Mouse (Mus musculus) kidney, adult 18-20 months (tissue): ENCODE data around the gene Entpd8.
A peak's percentile ranks its signal among the peaks of the same experiment; 100 is the strongest.

Experiments used
- DNase-seq: peaks from one replicate; pipeline ENCODE4 v3.0.0; 2021

Gene Entpd8

DNA sequence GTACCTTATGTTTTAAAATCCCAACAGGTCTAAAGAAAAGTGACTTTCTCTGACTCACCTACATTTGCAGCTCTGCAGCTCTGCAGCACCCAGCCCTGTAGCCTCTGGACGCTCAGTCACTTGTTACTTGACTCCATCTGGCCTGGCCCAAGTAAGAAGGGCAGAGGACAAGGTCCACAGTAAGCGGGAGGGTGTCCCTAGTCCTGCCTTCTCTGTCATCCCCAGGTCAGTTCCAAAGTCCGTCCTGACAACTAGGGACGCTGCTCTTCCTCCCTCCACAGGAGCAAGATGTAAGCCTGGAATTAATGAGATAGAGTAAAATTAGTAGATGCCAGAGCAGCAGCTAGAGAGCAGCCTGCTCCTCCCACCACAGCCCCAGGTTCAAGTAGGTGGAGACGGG, at the start of gene Entpd8:
TSS of gene Entpd8 (plus strand) at position 229 of the 400 bp plus-strand sequence.
- DNase-seq: peak; percentile 67

DNA sequence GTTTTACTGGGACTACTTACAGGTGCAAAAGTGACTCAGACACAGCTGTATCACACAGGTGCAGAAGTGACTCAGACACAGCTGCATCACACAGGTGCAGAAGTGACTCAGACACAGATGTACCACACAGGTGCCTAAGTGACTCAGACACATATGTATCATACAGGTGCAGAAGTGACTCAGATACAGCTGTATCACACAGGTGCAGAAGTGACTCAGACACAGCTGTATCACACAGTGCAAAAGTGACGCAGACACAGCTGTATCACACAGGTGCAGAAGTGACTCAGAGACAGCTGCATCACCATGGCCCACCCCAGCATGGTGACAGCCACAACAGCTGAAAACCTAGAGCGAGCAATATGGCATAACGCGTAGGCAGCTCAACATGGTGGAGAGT, 45.1 kb upstream of the Entpd8 start:
- no peak for DNase-seq

DNA sequence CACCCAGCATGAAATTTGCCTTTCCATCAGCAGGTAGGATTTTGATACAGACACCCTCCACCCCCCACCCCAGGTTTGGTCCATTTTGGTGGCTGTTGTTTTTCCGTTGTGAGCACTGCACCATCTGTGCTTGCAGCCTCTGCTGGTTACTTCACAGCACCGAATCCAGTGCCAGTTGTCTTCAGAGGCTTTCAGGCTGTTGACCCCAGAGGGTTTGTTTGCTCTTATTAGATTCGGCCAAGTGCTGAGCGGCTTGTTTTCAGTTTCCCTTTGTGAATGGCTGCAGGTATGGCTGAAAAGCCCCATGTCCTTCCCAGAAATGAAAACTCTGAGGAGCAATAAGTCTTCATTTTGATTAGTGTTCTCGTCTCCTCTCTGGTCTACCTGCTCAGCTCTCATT, 40.0 kb upstream of the Entpd8 start:
- DNase-seq: no peak

DNA sequence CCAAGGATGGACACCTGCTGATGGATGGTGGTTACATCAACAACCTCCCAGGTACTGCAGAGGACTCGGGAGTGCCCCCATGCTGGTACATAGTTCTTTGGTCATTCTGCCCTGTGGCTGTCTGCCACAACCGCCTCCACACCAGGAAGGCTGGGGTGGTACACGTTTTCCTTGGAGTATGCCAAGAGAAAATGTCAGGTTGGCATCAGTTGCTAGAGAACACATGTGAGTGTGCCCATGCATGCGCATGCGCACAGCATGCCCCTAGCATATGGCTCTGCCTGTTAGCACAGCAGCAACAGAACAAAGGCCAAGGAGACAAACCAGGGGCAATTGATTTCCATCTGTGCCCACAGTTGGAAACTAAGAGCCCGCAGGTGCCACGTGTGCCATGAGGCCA, 29.2 kb upstream of the Entpd8 start:
- no peak for DNase-seq

DNA sequence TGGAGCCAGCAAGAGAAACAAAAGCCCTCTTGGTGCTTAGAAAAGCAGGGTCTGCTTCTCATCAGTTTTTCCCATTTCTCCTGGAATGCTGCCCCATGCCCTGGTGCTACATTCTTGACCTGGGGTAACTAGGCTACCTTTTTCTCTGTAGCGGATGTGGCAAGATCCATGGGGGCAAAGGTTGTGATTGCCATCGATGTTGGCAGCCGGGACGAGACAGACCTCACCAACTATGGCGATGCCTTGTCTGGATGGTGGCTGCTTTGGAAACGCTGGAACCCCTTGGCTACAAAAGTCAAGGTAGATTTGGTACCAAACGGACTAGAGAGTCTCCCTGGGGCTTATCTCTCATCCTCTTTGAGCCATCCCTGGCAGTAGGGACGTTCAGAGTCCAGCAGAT, 28.7 kb upstream of the Entpd8 start:
- peak; percentile 21 for DNase-seq

DNA sequence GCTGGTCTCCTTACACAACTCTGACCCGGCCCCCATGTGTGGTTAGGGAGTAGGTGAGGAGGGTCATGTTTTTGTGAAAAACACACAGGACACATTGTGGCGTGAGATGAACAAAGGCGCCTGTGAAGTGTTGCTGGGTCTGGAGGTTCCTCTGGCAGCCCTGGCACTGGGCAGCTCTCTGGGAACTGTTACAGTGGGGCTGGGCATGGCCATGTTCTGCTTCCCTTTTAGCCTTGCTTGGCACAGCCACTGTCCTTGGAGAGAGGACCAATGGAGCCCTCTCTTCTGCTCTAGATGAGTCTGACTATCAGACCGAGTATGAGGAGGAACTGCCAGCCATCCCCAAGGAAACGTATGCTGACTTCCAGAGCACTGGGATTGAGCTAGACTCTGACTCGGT, 27.0 kb upstream of the Entpd8 start:
- DNase-seq: no peak

DNA sequence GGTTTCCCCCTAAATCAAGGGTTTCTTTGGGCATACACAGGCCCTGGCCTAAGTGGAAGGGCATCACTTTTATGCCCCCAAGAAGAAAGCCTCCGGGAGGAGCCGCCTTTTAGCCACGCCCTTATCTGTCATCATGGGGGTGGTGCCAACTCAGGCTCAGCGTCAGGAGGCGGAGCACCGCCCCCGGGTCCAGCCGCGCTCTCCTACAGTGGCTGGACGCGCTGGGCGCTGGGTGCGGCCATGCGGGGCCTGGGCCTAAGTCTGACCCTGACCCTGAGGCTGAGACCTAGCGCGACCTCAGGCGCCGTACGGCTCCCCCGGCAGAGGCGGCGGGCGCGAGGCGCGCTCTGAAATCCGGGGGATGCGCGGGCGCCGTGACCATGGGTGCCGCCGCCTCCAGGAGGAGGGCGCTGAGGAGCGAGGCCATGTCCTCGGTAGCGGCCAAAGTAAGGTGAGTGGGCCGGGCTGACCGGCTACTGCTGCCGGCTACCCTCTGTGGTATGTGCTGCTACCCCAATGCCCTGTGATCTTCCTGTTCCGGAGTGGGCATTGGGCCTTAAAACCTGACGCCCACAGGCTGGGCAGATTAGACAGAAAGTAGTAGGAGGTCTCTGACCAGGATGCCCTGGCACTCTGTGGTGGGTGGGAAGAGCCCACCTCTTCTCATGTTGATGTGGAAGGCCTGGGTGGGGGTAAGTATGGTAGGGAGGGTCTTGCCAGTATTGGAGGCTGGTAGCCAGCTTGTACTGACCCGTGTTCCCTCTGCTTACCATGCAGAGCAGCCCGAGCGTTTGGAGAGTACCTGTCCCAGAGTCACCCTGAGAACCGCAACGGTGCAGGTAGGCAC, 25.7 kb upstream of the Entpd8 start, which contains the start of gene Nsmf:
TSS of gene Nsmf (plus strand) at position 135 of the 847 bp plus-strand sequence.
- DNase-seq: peak; percentile 90

DNA sequence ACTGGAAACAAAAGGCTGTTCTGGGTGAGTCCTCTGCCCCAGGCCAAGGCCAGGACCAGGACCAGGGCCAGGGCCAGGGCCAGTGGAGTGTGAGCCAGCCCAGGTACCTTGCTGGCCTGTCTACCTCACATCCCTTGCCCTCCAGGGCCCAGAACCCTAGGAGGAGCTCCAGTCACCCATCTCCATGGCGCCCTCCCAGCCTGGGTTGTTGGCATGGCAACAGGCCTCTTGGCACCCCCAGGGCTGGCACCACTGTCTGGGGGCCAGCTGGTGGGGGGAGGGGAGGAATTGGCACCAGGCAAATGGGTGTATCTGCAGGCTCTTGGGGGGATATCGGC, 25.1 kb upstream of the Entpd8 start:
- no peak for DNase-seq

DNA sequence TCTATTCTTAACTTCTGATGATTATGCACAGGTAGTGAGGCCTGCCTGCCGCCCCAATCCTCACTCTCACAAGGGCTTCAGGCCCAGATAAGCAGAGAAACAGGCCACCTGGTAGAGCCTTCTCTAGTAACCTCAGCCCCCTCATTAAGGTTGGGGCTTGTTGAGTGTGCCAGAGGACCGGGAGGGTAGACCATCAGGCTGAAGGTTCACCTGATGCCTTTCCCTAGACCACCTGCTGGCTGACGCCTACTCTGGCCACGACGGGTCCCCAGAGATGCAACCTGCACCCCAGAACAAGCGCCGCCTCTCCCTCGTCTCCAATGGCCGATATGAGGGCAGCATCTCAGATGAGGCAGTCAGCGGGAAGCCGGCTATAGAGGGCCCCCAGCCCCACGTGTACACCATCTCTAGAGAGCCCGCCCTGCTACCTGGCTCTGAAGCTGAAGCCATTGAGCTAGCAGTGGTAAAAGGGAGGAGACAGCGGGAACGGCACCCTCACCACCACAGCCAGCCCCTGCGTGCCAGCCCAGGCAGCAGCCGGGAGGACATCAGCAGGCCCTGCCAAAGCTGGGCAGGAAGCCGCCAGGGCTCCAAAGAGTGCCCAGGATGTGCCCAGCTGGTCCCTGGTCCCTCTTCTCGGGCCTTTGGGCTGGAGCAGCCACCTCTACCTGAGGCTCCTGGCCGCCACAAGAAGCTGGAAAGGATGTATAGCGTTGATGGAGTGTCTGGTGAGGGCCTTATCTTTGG, 24.5 kb upstream of the Entpd8 start:
- no peak for DNase-seq

DNA sequence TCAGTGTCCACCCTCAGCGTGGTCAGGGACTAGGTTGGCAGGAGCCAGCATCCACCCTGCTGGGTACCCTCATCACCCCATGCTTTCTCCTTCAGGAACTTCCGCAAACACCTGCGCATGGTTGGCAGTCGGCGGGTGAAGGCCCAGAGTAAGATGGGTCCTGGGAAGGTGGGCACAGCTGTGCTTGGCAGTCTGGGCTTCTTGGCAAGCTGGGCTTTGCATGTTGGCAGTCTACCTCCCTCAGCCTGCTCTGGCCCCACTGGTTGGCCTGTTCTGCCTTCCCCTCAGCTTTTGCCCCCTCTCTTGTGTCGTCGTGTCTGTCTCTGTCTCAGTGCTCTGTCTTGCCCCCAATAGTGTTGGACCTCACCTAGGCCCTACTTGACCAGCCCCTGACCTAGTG, 21.2 kb upstream of the Entpd8 start:
- no peak for DNase-seq

DNA sequence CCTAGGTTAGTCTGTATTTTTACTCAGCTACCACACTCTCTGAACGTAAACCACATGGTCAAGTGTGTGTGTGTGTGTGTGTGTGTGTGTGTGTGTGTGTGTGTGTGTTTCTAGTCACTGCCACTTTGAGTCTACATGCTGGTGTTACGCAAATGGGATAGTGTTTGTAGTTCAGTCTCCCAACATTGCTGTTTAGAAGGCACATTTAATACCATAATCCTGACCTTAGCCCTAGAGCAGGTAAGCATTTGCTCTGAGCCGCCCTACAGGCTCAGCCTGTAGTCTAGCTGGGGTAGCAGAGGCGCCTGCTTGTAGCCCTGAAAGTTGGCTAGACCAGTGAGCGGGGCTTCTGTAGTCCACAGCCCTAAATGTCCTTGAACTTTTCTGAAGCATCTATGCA, 16.6 kb upstream of the Entpd8 start:
- no peak for DNase-seq

DNA sequence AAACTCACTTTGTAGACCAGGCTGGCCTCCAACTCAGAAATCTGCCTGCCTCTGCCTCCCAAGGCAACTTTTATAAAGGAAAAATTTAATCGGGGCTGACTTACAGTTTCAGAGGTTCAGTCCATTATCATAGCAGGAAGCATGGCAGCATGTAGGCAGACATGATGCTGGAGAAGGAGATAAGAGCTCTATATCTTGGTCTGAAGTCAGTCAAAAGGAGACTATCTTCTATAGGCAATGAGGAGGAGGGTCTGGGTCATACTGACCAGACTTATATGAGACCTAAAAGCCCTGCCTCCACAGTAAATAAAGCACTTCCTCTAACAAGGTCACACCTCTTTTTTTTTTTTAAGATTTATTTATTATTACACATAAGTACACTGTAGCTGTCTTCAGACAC, 15.8 kb upstream of the Entpd8 start:
- no peak for DNase-seq

DNA sequence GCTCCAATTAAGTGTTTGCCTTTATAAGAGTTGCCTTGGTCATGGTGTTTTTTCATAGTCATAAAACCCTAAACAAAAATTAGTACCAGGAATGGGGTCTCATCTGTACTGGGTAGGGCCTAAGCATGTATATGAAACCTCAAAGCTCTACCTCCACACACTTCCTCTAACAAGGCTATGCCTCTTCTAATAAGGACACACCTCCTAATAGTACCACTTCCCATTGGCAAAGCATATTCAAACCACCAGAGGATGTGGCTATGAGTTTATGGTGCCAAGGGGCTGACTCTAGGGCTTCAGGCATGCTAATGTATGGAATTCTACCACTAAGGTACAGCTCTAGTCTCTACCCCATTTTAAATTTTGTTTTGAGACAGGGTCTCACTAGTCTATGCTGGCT, 14.6 kb upstream of the Entpd8 start:
- DNase-seq: no peak

DNA sequence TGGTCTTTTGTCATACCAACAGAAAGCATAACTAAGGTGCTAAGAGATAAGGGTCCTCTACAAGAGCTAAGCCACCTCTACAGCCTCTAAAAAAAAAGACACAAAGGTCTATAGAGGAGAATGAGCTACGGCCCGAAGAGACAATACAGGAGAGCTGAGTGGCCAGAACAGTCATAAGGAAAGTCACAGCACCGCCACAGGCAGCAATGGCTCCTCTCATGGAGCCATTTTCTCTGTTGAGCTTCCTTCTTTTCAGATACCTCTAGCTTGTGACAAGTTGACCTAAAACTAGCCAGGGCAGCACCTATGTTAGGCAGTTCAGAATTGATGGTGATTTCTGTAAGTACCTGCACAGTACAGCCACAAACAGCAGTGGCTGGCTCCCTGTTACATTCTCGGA, 13.6 kb upstream of the Entpd8 start:
- DNase-seq: no peak

DNA sequence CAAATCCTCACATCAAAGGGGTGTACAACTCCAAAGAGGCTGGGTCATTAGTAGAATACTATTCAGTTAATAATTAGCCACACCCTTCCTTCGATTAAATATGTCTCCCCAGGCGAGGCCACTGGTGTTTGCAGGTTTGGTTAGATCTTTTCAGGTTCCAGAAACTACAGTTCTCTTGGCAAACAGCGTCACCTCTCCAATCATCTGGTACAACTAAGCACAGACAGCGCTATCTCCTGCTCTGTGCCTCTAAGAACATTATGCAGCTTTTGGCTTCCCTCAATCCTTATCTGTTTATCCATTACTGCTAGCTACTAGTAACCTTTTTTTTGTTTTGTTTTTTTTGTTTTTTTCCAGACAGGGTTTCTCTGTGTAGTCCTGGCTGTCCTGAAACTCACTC, 10.6 kb upstream of the Entpd8 start:
- no peak for DNase-seq

DNA sequence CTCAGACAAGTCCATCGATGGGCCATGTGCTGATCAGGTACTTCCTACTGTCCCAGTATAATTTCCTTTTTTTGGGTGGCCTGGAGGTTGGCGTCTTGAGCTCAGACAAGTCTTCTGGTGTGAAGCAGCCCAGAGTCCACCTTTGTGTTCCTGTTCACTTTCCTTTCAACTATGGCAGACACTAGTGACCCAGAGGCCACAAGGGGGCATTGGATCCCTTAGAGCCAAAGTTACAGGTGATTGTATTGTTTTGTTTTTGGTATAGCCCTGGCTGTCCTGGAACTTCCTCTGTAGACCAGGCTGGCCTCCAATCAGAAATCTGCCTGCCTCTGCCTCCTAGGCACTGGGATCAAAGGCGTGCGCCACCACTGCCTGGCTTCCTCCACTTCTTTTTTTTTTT, 7.7 kb upstream of the Entpd8 start:
- no peak for DNase-seq

DNA sequence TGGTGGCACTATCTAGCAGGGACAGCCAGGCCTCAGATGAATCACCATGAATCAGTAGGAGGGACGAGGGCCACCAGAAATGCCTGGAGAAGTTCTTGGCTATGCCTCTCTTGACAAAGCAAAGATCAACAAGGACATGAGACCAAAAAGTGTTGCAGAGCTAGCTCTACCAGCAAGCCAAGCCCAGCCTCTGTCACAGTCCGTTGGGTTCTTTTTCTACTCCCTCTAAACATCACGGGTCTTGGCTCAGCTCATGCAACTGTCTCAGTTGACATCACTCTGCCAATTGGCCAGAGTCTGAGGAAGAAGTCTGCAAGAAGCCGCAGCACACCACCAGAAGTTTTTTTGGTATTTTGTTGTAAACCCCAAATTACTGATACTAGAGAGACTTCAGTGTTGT, 4.6 kb upstream of the Entpd8 start:
- peak; percentile 66 for DNase-seq

DNA sequence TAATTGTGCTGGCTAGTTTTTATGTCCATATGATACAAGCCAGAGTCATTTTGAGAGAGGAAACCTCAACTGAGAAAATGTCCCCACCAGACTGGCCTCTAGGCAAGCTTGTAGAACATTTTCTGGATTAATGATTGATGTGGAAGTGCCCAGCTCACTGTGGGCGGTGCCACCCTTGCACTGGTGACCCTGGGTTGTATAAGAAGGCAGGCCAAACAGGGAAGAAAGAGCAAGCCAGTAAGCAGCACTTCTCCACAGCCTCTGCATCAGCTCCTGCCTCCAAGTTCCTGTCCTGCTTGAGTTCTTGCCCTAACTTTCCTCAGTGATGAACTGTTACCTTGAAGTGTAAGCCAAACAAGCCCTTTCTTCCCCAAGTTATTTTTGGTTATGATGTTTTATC, 1.1 kb upstream of the Entpd8 start:
- peak; percentile 77 for DNase-seq

DNA sequence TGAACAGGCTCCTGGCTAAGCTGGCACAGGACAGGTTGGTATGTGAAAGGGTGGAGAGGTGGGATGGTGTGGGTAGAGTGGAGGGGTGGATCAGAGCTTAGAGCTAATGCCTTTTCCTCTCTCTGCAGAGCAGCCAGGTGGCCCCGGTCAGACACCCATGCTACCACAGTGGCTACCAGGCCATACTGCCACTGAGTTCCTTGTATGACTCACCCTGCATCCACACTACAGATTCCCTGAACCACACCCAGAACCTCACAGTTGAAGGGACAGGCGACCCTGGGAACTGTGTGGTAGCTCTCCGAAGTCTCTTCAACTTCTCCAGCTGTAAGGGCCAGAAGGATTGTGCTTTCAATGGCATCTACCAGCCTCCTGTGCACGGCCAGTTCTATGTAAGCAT, 3.6 kb downstream of the Entpd8 start:
- DNase-seq: no peak

DNA sequence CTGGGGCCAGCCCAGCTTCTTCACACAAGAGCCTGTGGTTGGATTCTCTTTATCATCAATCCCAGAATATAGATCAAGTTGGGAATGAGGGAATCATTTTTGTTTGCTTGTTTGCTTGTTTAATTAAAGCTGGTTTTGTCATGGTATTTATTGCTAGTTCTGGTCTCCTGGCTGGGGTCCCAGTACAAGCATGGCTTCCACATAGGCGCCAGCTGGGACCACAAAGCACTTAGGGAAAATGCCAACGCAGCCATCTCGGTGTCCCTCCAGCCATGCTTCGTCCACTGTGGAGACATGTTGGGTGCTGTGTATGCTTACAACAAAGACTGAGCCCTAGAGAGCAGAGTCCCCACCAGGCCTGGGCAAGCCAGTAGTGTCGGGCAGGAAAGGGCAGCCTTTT, 5.5 kb downstream of the Entpd8 start:
- DNase-seq: no peak

DNA sequence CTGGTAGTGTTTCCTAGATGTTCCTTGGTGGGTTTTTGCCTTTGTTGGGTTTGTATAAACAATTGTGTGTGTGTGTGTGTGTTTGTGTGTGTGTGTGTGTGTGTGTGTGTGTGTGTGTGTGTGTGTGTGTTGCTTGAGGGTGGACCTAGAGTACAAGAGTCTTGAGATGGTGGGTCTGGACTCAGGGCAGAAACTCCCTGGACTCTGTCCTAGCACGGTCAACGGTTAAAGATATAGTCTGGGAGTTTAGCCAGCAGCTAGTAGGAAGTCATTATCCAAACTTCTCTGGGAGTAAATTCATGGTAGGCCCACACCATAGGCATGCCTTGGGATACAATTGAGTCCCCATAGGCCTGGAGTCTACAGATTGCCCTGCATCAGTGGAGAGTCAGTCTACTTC, 7.7 kb downstream of the Entpd8 start:
- no peak for DNase-seq

DNA sequence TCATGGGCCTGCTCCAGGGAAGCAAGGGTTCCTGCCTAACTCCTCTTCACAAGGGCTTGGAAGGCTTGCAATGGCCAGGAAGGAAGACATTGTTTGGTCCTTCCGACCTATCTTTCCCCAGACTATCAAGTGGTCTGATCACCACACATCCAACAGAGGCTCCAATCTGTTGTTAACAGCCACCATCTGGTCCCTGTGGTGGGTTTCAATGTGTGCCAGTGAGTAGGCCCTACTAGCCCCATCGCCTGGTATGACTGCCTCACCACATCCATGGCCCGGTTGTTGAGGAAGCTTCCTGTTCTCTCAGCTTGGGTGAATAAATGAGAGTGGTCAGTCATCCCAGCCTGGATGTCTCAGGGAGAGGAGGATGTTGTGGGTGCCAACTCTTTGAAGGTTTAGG, 8.5 kb downstream of the Entpd8 start:
- DNase-seq: no peak

DNA sequence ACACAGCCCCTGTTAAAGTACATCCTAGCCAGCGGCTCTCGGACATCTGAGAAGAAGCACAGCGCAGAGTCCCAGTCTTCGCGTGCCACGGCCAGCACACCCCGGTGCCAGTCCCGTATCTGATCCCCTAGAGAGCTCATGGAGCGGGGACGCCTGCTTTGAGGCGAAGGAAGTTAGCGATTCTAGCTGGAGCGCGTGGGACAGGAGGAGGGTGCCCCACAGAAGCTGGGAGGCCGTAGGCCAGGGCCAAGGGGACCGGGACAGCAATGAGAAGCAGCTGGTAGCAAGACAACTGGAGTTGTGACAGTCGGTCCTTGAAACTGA, 14.6 kb downstream of the Entpd8 start:
- no peak for DNase-seq

DNA sequence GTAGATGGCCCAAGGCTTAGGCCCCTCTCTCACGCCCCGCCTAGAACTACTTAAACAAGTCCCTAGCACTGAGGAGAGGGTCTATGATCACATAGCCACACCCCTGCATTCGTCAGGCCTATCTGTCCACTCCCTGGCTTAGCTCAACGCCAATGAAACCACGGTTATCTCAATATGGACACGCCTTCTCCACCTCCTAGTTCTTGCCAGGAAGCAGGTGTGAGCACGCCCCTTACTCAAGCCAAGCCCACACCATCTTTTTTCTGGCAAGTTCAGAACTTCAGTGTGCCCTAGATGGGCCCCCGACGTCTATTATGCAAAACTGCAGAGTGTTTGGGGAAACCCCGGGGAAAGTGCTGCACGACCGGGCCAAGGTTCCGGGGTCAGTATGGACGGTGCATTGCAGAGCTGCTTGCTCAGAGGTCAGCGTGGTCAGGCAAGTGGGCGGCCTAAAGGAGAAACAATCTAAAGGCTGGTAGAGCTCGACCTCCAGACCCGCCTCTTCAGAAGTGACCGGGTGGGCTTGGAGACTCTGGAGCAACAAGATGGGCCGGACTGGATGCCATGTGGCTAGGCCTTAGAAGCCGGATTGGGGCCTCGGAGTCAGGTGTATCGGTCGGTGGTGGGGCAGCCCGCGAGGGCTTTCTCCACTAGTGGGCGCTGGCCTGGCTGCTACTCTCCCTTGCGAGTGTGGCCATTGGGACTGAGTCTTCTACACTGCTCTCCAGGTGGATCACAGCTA, 15.2 kb downstream of the Entpd8 start, which contains the start of gene Noxa1:
TSS of gene Noxa1 (minus strand) at position 41 of the 742 bp plus-strand sequence.
- no peak for DNase-seq
